ENCODE assay signal across 1 mouse cellular context in genomic region chr7:141230570-141230969, GRCm38 (mm10).
TF ChIP-seq lines count a peak whose summit lies in the region.

No protein-coding gene starts in this region.

TF ChIP-seq in MEL, 35 proteins besides CTCF, POLR2A, EP300 and RAD21:
- TF ChIP-seq MAZ (IDR thresholded peaks at IDR 0.05; ENCODE audit: low read depth, low read length) (no peak), ZNF384 (IDR thresholded peaks at IDR 0.05; ENCODE audit: low read depth, low read length) (no peak), ETS1 (IDR thresholded peaks at IDR 0.05; ENCODE audit: low read depth, low read length) (no peak), POLR2AphosphoS2 (IDR thresholded peaks at IDR 0.05; ENCODE audit: low read length) (no peak), TAL1 (IDR thresholded peaks at IDR 0.05; ENCODE audit: low read length) (no peak), MEF2A (IDR thresholded peaks at IDR 0.05; ENCODE audit: extremely low read depth, insufficient replicate concordance, low read depth, low read length, poor library complexity, severe bottlenecking) (no peak), USF2 (IDR thresholded peaks at IDR 0.05; ENCODE audit: borderline replicate concordance in 1 of 2, insufficient read depth in 1 of 2, low read depth in 1 of 2, low read length in 2 of 2) (no peak), KAT2A (conservative IDR thresholded peaks at IDR 0.05; ENCODE audit: low read depth, low read length) (no peak), GATA1 (IDR thresholded peaks at IDR 0.05; ENCODE audit: low read depth, low read length) (no peak), TCF12 (IDR thresholded peaks at IDR 0.05; ENCODE audit: low read depth, low read length) (no peak), MYB (IDR thresholded peaks at IDR 0.05; ENCODE audit: low read depth, low read length) (no peak), USF1 (IDR thresholded peaks at IDR 0.05; ENCODE audit: low read depth, low read length) (no peak), BHLHE40 (IDR thresholded peaks at IDR 0.05; ENCODE audit: borderline replicate concordance, low read depth, low read length) (no peak)
